Mouse (Mus musculus) layer of hippocampus, postnatal 36 days (tissue): ENCODE results near the gene Ptbp3. TPM values are rescaled to one million over a fixed set of nuclear protein-coding genes. Genes with fewer than 3 reads are reported as not detected.

ENCODE experiments used
- DNase-seq, 2 experiments: peaks; one replicate each; pipeline ENCODE4 v3.0.0; 2022
- total RNA-seq, 2 experiments: library from RNA; stranded (reverse); gene quantifications; 2 replicates each; pipeline ENCODE4 v1.2.3; 2021

Ptbp3 gene
- total RNA-seq, 2 experiments from 2014 or later: 35.1 to 39.8 TPM

- DNase-seq: no peak
These were observed 58.1 kb downstream of the Ptbp3 start for GRCm38 (mm10) chr4:59491097-59491496.

DNA sequence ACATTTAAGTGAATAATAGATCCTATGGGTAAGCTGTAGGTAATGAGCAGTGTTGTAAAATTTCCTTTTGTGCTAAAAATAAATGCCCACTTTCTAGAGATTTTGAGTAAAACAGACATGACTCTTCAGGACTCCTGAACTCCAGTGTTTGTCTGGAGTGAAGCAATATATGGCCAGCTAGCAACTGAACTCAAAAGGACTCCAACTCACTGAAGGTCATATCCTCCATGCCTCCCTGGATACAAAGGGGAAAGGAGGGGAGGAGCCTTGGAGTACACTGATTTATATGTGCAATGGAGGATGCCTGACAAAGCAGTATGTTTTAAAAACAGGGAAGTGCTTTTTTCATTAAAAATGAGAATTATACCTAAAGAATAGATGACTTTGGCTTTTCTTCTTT, 77.9 kb downstream of the Ptbp3 start:
- DNase-seq: no peak

- no peak for DNase-seq
These were observed 83.7 kb downstream of the Ptbp3 start for GRCm38 (mm10) chr4:59465449-59465848.

DNA sequence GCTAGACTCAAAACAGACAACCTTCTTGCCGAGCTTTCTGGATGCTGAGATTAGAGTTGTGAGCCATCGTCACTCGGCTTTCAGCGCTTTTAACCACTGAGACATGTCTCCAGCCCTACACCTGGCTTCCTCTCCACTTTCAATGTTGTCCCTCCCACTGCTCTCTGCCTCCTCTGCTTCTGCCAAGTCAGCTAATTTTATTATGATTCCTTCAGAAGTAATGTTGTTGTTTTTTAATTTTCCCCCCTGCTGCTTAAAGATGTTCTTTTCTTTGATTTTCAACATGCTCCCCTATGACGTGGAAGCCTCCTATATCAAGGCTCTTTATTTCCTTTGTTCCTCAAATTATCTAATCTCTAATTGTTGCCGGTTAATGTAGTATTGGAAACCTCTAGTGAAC, 84.5 kb downstream of the Ptbp3 start:
- no peak for DNase-seq

- peak; percentile 41 to 64 for DNase-seq
These were observed 86.7 kb downstream of the Ptbp3 start for GRCm38 (mm10) chr4:59462494-59462893.

DNA sequence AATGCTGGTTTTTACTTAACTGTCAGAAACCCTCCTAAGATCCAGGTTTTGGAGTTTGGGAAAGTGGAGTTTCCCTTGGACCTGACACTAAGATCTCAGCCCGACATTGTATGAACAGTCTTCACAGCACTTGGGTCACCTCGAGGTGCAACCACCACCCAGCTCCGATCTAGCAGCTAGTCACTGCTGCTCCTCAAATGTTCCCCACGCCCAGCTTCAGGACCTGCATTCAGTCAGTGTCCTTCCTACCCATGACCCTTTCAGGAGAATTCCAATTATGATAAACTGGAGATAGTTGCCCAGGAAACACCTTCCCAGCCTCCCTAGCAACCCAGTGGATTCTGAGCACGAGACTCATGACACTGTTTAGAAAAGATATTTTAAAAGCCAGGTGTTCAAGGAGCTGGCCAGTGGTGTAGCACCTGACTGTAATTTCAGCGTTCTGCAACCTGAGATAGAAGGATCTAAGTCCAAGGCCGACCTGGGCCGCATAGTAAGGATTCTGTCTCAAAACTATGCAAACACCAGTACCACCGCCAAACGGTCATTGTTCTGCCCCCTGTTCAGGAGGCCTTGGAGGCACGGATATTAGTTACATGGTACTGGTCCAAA, 87.9 kb downstream of the Ptbp3 start:
- no peak for DNase-seq

DNA sequence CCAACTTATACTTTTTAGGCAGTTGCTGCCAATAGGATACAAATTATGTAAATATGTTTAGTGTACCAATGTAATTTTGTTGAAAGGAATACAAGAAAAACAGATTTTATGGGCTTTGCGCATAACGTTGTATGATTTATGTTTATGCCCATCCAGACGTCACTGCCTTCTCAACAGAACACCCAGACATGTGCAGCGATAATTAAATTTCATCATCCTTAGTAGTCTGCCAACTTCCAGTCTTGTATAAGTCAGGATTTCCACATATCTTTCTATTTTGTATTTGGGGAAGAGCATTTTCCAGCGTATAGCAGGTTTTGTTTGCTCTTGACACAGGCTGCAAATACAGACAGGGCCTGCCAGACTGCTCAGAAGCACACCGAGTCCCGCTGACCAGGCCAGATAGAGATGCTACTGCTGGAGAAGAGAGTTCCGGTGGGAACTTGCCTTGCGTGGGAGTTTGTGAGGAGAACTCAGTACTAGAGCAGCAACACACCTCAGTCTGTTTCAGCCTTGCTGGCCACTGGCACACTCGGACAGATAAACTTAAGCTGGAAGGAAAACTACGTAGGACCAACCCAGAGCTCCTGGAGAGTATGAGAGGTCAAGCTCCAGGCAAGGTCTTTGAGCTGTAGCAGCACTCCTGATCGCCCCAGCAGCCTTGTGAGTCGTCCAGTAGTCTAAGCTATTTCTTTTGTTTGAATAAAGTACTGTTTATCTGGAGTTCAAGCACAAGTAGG, 89.8 kb downstream of the Ptbp3 start:
- DNase-seq: peak in 1 of 2 experiments; percentile 13

DNA sequence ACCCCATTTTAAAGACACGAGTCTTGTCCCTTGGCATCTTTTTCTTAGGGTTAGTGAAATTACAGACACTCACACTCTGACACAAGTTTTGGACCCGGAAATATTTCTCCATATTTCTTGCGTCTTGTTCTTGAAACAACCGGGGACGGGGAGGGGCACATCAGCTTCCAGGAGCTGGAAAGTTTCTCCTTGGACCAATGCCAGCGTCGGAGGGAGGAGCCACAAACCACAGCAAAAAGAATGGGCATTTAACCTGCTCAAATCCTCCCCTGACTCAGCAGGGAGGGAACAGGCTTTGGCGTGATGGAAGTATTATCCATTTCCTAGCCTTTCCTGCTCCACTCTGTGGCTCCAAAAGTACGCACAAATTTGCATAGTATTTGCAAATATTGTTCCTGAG, 91.2 kb downstream of the Ptbp3 start:
- no peak for DNase-seq

DNA sequence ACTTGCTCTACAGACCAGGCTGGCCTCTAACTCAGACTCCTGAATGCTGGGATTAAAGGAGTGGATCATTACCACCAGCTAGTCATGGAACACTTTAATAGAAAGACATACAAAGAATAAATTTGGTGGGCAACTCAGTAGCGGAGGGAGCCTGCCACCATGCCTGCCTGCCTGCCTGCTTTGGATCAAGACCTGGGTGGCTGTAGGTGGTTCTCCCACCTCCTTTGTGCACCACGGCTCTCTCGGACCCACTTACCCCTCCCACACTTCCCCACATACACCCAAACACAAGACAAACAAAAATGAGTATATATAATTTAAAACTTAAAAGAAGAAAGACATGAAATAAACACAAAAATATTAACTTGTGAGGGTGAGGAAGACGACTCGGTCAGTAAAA, 92.1 kb downstream of the Ptbp3 start:
- DNase-seq: no peak

DNA sequence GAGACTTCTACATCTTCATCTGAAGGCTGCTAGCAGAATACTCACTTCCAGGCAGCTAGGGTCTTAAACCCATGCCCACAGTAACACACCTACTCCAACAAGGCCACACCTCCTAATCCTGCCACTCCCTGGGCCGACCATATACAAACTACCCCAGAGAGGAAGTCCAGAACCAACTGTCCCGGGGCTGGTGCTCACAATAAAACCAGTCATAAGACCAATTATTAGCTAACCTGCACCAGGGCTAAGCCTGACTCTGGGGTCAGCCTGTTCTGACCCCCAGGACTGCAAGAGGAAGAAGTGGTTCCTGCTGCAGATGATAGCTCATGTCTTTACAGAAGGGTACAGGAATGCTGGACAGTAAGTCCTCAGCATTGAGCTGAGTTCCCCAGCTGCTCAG, 93.7 kb downstream of the Ptbp3 start:
- DNase-seq: no peak

- no peak for DNase-seq
These were observed 95.1 kb downstream of the Ptbp3 start for GRCm38 (mm10) chr4:59454046-59454445.

DNA sequence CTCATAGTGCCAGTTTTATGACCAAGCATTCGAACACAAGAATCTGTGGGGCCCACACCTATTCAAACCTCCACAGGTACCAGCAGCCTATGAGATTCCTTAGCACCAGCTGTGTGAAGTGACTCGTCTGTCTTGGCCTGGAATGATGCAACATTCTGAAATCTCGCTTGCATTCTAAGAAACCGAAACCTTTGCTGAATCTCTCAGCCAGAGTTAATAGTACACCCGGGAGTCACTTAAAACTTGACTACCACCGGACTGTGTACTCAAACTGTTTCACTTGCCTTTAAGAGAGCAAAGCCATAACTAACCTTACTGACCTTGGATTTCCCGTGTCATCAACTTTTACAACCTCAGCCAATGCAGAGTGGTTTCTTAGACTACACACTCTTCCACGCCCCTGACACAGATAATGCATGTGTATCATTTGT, 96.6 kb downstream of the Ptbp3 start:
- no peak for DNase-seq

DNA sequence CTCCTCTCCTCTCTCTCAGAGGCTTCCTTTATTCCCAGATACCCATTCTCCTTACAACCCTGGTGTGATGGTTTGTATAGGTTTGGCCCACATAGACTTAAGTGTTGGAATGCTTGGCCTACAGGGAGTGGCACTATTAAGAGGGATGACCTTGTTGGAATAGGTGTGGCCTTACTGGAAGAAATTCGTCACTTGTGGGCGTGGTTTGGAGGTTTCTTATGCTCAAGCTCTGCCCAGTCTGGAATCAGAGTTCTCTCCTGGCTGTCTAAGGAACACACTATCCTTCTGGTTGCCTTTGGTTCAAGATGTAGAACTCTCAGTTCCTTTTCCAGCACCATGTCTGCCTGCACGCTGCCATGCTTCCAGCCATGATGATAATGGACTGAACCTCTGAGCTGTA, 98.3 kb downstream of the Ptbp3 start:
- no peak for DNase-seq

DNA sequence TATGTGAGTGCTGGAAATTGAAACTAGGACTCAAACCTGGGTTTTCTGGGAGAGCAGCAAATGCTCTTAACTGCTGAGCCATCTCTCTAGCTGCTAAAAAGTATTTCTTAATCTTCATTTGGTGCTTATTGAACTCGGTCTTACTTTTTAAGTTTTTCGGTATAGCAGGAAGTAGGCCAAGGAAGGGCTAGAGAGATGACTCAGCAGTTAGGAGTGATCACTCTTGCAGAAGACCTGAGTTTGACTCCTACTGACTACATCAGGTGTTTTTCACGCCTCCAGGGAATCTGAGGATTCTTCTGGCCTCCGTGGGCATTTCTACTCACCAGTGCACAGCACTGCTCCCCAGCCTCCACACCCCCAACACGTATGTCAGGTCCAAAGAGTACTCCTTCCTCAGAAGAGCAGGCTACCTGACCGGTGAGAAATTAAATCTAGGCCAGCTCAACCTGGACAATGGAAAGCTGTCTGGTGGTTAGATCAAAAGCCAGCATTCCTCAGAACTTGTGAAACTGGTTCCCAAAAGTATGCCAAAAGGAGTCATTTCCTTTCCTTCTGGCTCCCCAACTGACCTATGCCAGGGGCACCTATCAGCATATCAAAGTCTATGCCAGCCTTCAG, 98.8 kb downstream of the Ptbp3 start:
- DNase-seq: no peak

- no peak for DNase-seq
These were observed 101.9 kb downstream of the Ptbp3 start for GRCm38 (mm10) chr4:59447296-59447695.

GRCm38 (mm10) chr4:59445516-59445915, 103.6 kb downstream of the Ptbp3 start:
- DNase-seq: no peak

GRCm38 (mm10) chr4:59444994-59445393, 104.2 kb downstream of the Ptbp3 start:
- DNase-seq: no peak

GRCm38 (mm10) chr4:59444085-59444484, 105.1 kb downstream of the Ptbp3 start:
- no peak for DNase-seq

- no peak for DNase-seq
These were observed 107.9 kb downstream of the Ptbp3 start for GRCm38 (mm10) chr4:59441265-59441664.

DNA sequence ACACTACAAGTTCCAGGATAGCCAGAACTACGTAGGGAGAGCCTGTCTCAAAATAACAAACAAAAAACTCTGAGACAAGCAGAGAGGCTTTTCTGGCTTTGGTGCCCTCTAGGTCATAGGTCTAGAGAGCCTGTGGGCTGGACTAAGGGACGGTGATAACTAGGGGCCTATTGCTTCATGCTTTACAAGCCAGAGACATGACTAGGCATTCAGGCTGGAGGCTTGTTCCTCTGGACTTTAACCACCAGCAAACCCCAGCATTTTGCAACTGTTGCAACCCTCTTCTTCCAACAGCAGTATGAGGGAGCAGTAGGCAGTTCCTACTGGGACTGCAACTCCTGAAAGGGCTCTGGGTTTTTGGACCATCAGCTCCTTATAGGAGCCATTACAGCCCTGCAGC, 109.2 kb downstream of the Ptbp3 start:
- no peak for DNase-seq

DNA sequence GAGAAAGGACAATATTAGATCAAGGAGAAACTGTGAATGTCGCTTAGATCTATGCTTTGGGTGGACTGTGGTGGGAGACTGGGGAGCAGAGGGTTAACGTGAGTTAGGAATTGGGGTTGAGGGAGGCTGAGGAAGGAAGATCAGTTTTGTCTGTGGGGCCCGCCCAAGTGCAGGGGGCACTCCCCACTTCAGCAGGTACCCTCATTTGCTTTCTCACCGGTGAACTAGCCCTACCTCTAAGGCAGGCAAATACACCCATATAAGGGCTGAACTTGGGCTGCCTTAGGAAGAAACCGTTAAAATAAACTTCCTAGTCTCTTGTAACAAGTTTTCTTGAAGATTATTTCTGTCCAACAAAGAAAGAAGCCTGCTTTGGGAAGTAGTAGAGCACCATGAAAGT, 110.1 kb downstream of the Ptbp3 start:
- DNase-seq: no peak

DNA sequence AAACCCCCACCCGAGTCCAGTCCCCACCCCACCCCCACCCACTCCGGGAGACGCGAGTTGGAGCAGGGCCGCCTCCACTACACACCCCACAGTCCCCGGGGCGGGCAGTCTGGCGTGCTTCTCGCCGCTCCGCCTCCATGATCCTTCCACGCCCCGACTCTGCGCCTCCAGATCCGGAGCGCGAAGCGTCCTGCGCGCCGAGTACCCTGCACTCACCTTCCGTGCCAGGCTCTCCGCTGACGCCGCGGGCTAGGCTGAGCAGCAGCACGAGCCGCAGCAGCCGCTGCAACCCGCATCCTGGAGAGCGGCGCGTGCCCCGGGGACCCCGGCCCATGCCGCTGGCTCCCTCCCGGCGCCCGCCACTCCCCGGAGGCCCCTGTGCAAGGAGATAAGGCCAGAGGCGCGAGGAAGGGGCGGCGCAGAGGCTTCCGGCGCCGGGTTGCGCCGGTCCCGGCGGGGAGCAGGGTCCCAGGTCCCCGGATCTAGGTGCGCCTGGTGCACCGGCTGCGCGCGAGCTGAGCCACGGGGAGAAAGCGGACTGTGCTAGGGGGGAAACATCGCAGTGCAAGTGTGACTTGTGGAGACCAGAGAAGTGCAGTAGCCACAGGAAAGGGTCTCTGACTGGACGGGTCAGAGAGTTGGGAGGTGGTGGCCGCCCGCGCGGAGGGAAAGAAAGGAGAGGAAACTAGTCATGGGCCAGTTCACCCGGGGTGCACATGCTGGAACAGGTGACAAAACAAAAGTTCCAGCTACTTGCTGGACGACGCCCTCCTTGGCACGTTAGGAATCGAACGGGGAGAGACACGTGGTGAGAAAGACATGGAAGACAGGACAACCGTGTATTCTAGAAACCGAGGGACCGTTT, 110.9 kb downstream of the Ptbp3 start, which contains the start of gene Susd1:
TSS of gene Susd1 (minus strand) at position 644 of the 865 bp plus-strand sequence.
- DNase-seq: peak; percentile 51 to 55

- DNase-seq: no peak
These were observed 113.2 kb downstream of the Ptbp3 start for GRCm38 (mm10) chr4:59435951-59436350.
